Mouse (Mus musculus) liver, embryonic 13.5 days (tissue): ENCODE data around the gene Srl. TPM values are rescaled to one million over a fixed set of nuclear protein-coding genes. Genes with fewer than 3 reads are reported as not detected.
"Not testable (repeated sequence)": the region's sequence is repeated elsewhere in the genome, so short reads cannot be mapped to it uniquely, and the experiment has no call there.

Experiments used
- ATAC-seq: fragments of 200-750 bp; cut with Nextera tagmentation; 2 replicates; pipeline ENCODE4 v1.8.0; 2017; ENCODE audit warnings: low read depth, mild to moderate bottlenecking, moderate number of reproducible peaks, moderate library complexity
- DNase-seq: peaks from one replicate; pipeline ENCODE4 v3.0.0; 2022
- H3K27ac ChIP-seq: fragments of 300-500 bp; sonication (generic); 2 replicates; pipeline ENCODE4 v1.5.1; 2015; ENCODE audit warnings: moderate library complexity, mild to moderate bottlenecking, inconsistent platforms
- H3K27me3 ChIP-seq: fragments of 300-500 bp; sonication (generic); 2 replicates; pipeline ENCODE4 v1.6.1; 2015; ENCODE audit warnings: mild to moderate bottlenecking, inconsistent platforms
- H3K36me3 ChIP-seq: fragments of 300-500 bp; sonication (generic); 2 replicates; pipeline ENCODE4 v1.6.1; 2015; ENCODE audit warnings: mild to moderate bottlenecking, inconsistent platforms
- H3K4me1 ChIP-seq: fragments of 300-500 bp; sonication (generic); replicated peaks from 2 replicates; pipeline ENCODE4 v1.6.1; 2015; ENCODE audit warnings: inconsistent platforms
- H3K4me2 ChIP-seq: fragments of 300-500 bp; sonication (generic); 2 replicates; pipeline ENCODE4 v1.6.1; 2015; ENCODE audit warnings: inconsistent platforms, mild to moderate bottlenecking, moderate library complexity
- H3K4me3 ChIP-seq: fragments of 300-500 bp; sonication (generic); replicated peaks from 2 replicates; pipeline ENCODE4 v1.5.1; 2015; ENCODE audit warnings: mild to moderate bottlenecking, inconsistent platforms
- H3K9ac ChIP-seq: fragments of 300-500 bp; sonication (generic); 2 replicates; pipeline ENCODE4 v1.6.1; 2015; ENCODE audit warnings: mild to moderate bottlenecking, inconsistent platforms
- H3K9me3 ChIP-seq: fragments of 300-500 bp; sonication (generic); replicated peaks from 2 replicates; pipeline ENCODE4 v1.6.1; 2016; ENCODE audit warnings: inconsistent platforms
- whole genome bisulfite sequencing: fragments of 180-500 bp; shearing (Covaris S2); methylation state at CpG from one replicate; pipeline ENCODE4 v1.1.7; 2015; ENCODE audit not compliant: insufficient replicate concordance; 5-methylcytosine and 5-hydroxymethylcytosine counted together
- polyA plus RNA-seq: library from polyadenylated mRNA; unstranded; fragments of >200 nt; fragmentation: Nextera tagmentation; extraction: Ambion mirVana; gene quantifications from 2 replicates; pipeline ENCODE4 v1.2.1, GENCODE M21; 2015

Srl gene
- polyA plus RNA-seq, 1 experiment from 2014 or later: 3.2 TPM

DNA sequence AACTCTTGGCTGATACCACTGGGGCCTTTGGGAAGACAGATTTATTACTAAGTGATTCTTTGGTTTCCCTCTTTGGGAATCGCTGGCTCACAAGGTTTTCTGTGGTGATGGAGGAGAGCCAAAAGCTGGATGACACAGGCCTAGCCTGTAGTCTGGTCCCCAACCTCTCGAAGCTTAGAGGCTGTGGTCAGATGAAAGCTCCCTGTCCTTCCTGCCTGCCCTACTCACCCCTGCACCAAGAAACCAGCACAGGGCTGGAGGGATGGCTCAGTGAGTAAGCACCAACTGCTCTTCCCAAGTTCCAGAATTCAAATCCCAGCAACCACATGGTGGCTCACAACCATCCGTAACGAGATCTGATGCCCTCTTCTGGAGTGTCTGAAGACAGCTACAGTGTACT is 2.1 kb downstream of the Srl start:
- ATAC-seq: no peak
- Histone ChIP-seq H3K27ac (no peak overlapping the region), H3K4me3 (no peak overlapping the region), H3K9me3 (no peaks in the 10 kb centered on the region), H3K27me3 (no peaks in the 10 kb centered on the region), H3K4me2 (no peak overlapping the region), H3K36me3 (0 out of 2 replicates have a peak, but pooled peaks cover 4% of the 10 kb centered on the region), H3K9ac (no peak overlapping the region), H3K4me1 (peaks cover 33% of the 10 kb centered on the region)
- 69% methylated on average over 4 of the region's 4 CpGs for WGBS
- DNase-seq: no peak

- ATAC-seq (no peak), DNase-seq (no peak)
- 38% methylated on average over 3 of the region's 3 CpGs for WGBS
These were observed 3.8 kb downstream of the Srl start for GRCm38 (mm10) chr16:4537616-4538358.

GRCm38 (mm10) chr16:4527373-4527772 is 14.2 kb downstream of the Srl start:
- not testable (repeated sequence) for H3K4me3 ChIP-seq, H3K36me3 ChIP-seq, H3K9ac ChIP-seq, ATAC-seq, H3K4me2 ChIP-seq, H3K27me3 ChIP-seq, DNase-seq, H3K4me1 ChIP-seq, H3K9me3 ChIP-seq, H3K27ac ChIP-seq
- 75% methylated on average over 12 of the region's 12 CpGs for WGBS

More at GRCm38 (mm10) chr16:4537616-4538358, 3.8 kb downstream of the Srl start:
- no peaks in the 10 kb centered on the region for H3K9me3 ChIP-seq
- H3K36me3 ChIP-seq: no peaks in the 10 kb centered on the region
- no peak overlapping the region for H3K27ac ChIP-seq
- no peak overlapping the region for H3K9ac ChIP-seq
- H3K27me3 ChIP-seq: no peaks in the 10 kb centered on the region
- H3K4me1 ChIP-seq: peaks cover 23% of the 10 kb centered on the region
- H3K4me2 ChIP-seq: no peak overlapping the region
- H3K4me3 ChIP-seq: no peak overlapping the region

GRCm38 (mm10) chr16:4523313-4524004 is 18.2 kb downstream of the Srl start:
- ATAC-seq: no peak
- no peak overlapping the region for H3K4me3 ChIP-seq

DNA sequence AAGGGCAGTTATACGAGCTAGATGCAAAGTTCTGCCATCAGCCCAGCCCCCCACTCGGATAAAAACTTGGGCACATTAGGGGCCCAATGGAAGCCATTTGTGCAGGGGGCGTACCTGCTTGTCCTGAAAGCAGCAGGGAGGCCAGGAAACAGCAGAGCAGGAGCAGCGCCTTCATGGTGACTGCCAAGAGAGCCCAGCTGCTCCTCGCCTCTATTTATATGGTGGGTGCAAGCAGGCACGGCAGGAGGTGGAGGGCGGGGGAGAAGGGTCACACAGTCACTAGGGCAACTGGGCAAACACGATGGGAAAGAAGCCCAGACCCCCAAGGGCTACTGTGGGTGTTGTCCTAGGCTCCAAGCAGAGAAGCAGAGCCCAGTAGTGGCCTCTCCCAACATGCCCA is 18.7 kb downstream of the Srl start:
- WGBS: 53% methylated on average over 8 of the region's 8 CpGs
- 0 out of 2 replicates have a peak, but pooled peaks cover 5% of the 10 kb centered on the region for H3K4me1 ChIP-seq
- no peaks in the 10 kb centered on the region for H3K27me3 ChIP-seq
- H3K9me3 ChIP-seq: no peaks in the 10 kb centered on the region
- H3K9ac ChIP-seq: no peak overlapping the region
- ATAC-seq: no peak
- H3K4me3 ChIP-seq: no peak overlapping the region
- H3K4me2 ChIP-seq: no peak overlapping the region
- no peak overlapping the region for H3K27ac ChIP-seq
- no peaks in the 10 kb centered on the region for H3K36me3 ChIP-seq
- DNase-seq: no peak

More at GRCm38 (mm10) chr16:4523313-4524004, 18.2 kb downstream of the Srl start:
- H3K4me1 ChIP-seq: 0 out of 2 replicates have a peak, but pooled peaks cover 5% of the 10 kb centered on the region
- no peak overlapping the region for H3K4me2 ChIP-seq
- no peak overlapping the region for H3K27ac ChIP-seq
- H3K9me3 ChIP-seq: no peaks in the 10 kb centered on the region
- DNase-seq: no peak
- H3K9ac ChIP-seq: no peak overlapping the region
- WGBS: 50% methylated on average over 7 of the region's 7 CpGs
- H3K27me3 ChIP-seq: no peaks in the 10 kb centered on the region
- no peaks in the 10 kb centered on the region for H3K36me3 ChIP-seq

DNA sequence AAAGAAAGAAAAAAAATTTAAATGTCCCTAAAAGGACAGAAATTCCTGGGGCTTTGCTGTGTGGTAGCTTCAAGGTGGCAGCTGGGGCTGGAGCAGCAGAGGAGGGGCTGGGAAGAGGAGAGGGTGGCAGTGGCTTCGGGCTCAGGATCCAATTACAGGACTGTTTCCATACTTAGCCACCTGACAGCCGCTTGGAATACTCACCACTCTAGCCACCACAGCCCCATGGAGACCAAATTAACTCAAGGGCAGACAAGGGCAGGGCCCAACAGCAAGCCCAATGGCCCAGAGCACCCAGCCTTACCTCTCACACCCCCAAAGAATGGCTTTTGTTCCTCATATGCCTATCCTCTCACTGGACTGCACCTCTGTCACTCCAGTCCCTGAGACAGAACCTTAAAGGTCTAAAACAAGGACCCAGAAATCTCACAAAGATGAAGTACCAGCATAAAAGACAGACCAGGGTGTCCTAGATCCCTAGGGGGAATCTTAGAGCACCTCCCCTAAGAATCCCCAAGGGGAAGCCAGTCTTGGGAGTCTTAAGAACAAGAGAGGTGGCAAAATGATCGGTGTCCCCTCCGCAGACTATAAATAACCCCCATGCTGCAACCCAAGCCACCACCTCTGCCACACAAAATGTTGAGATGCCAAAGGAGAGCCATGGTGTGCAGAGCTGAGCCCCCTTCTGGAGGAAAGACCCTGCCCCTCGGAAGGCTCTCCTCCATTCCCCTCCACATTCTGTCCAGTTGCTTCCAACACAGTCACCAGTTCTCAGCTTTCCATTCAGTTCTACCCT is 19.7 kb downstream of the Srl start:
- Histone ChIP-seq H3K9ac (no peak overlapping the region), H3K4me2 (no peak overlapping the region), H3K4me3 (no peak overlapping the region), H3K9me3 (no peaks in the 10 kb centered on the region), H3K27ac (no peak overlapping the region), H3K27me3 (no peaks in the 10 kb centered on the region), H3K36me3 (no peaks in the 10 kb centered on the region), H3K4me1 (0 out of 2 replicates have a peak, but pooled peaks cover 5% of the 10 kb centered on the region)
- DNase-seq (no peak), ATAC-seq (no peak)
- WGBS: 73% methylated on average over 5 of the region's 5 CpGs

GRCm38 (mm10) chr16:4521074-4521667 is 20.4 kb downstream of the Srl start:
- 39% methylated on average over 4 of the region's 4 CpGs for WGBS
- H3K4me1 ChIP-seq: 0 out of 2 replicates have a peak, but pooled peaks cover 5% of the 10 kb centered on the region
- no peaks in the 10 kb centered on the region for H3K27me3 ChIP-seq
- no peak overlapping the region for H3K4me2 ChIP-seq
- no peaks in the 10 kb centered on the region for H3K9me3 ChIP-seq
- no peak for DNase-seq
- ATAC-seq: no peak
- no peak overlapping the region for H3K4me3 ChIP-seq
- no peak overlapping the region for H3K27ac ChIP-seq
- H3K9ac ChIP-seq: no peak overlapping the region
- no peaks in the 10 kb centered on the region for H3K36me3 ChIP-seq

DNA sequence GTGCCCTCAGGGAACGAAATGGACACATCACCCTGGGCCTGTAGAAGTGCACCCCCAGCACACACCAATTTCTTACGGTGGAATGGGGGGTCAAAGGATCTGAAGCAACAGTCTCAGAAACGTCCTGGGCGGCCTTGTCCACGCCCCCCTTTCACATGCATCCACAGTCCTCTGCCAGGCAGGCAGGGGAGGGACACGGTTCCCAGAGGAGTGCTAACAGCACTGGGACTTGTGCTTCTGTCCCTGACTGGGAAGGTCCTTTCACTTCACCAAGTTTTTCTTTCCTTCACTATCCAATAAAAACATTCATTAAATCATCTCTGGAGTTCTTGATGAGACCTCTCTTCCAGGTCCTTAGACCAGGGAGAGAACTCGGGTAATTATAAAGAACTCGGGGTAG is 20.9 kb downstream of the Srl start:
- no peaks in the 10 kb centered on the region for H3K27me3 ChIP-seq
- ATAC-seq (no peak), DNase-seq (no peak)
- no peak overlapping the region for H3K27ac ChIP-seq
- no peaks in the 10 kb centered on the region for H3K9me3 ChIP-seq
- 63% methylated on average over 8 of the region's 8 CpGs for WGBS
- H3K4me3 ChIP-seq: no peak overlapping the region
- no peak overlapping the region for H3K4me2 ChIP-seq
- no peaks in the 10 kb centered on the region for H3K36me3 ChIP-seq
- 0 out of 2 replicates have a peak, but pooled peaks cover 5% of the 10 kb centered on the region for H3K4me1 ChIP-seq
- no peak overlapping the region for H3K9ac ChIP-seq

- Histone ChIP-seq H3K9me3 (no peaks in the 10 kb centered on the region), H3K36me3 (no peaks in the 10 kb centered on the region), H3K4me1 (0 out of 2 replicates have a peak, but pooled peaks cover 6% of the 10 kb centered on the region), H3K27ac (no peak overlapping the region), H3K27me3 (no peaks in the 10 kb centered on the region), H3K4me3 (no peak overlapping the region), H3K9ac (no peak overlapping the region), H3K4me2 (no peak overlapping the region)
- ATAC-seq (no peak), DNase-seq (no peak)
- 73% methylated on average over 2 of the region's 2 CpGs for WGBS
These were observed 21.8 kb downstream of the Srl start for GRCm38 (mm10) chr16:4519825-4520224.

GRCm38 (mm10) chr16:4519157-4519556 is 22.5 kb downstream of the Srl start:
- no peaks in the 10 kb centered on the region for H3K9me3 ChIP-seq
- no peaks in the 10 kb centered on the region for H3K27me3 ChIP-seq
- ATAC-seq (no peak), DNase-seq (no peak)
- H3K4me2 ChIP-seq: no peak overlapping the region
- H3K4me3 ChIP-seq: no peak overlapping the region
- no peak overlapping the region for H3K9ac ChIP-seq
- H3K4me1 ChIP-seq: 0 out of 2 replicates have a peak, but pooled peaks cover 9% of the 10 kb centered on the region
- H3K36me3 ChIP-seq: no peaks in the 10 kb centered on the region
- 57% methylated on average over 4 of the region's 4 CpGs for WGBS
- H3K27ac ChIP-seq: no peak overlapping the region

GRCm38 (mm10) chr16:4517906-4518305 is 23.7 kb downstream of the Srl start:
- H3K27me3 ChIP-seq: no peaks in the 10 kb centered on the region
- WGBS: 46% methylated on average over 2 of the region's 2 CpGs
- DNase-seq: no peak
- no peak for ATAC-seq
- H3K4me1 ChIP-seq: peaks cover 9% of the 10 kb centered on the region; the same call in 1 of the 2 replicates
- H3K27ac ChIP-seq: no peak overlapping the region
- H3K9ac ChIP-seq: no peak overlapping the region
- H3K36me3 ChIP-seq: no peaks in the 10 kb centered on the region
- no peak overlapping the region for H3K4me3 ChIP-seq
- no peak overlapping the region for H3K4me2 ChIP-seq
- H3K9me3 ChIP-seq: no peaks in the 10 kb centered on the region
